Mouse (Mus musculus) cortical plate, adult 2 months (tissue): ENCODE data around the gene Col27a1. TPM values are rescaled to one million over a fixed set of nuclear protein-coding genes. Genes with fewer than 3 reads are reported as not detected.

Experiments used
- H3K27ac ChIP-seq: fragments of 200-500 bp; 2 replicates; pipeline ENCODE4 v1.5.1; 2012; ENCODE audit warnings: low read length, control low read depth, inconsistent platforms; ENCODE audit not compliant: insufficient read depth
- H3K4me1 ChIP-seq: fragments of 200-500 bp; 2 replicates; pipeline ENCODE4 v1.6.1; 2011; ENCODE audit warnings: low read length; ENCODE audit not compliant: control insufficient read depth, insufficient read depth
- H3K4me3 ChIP-seq: fragments of 200-500 bp; 2 replicates; pipeline ENCODE4 v1.5.1; 2011; ENCODE audit warnings: mild to moderate bottlenecking, low read length, control low read depth; ENCODE audit not compliant: insufficient read depth
- CTCF ChIP-seq: fragments of 200-500 bp; IDR thresholded peaks from 2 replicates; pipeline ENCODE4 v1.5.1; 2011; ENCODE audit warnings: mild to moderate bottlenecking, control low read depth, low read length; ENCODE audit not compliant: insufficient read depth; ENCODE audit errors: extremely low read depth
- POLR2A ChIP-seq: fragments of 200-500 bp; IDR thresholded peaks from 2 replicates; pipeline ENCODE4 v1.6.1; 2011; ENCODE audit warnings: mild to moderate bottlenecking, low read length, control low read depth; ENCODE audit not compliant: insufficient read depth; ENCODE audit errors: extremely low read depth
- polyA plus RNA-seq: library from polyadenylated mRNA; depleted of rRNA; stranded (reverse); fragments of >200 nt; gene quantifications from 2 replicates; pipeline ENCODE4 v1.2.3, GENCODE M21; 2012

Gene Col27a1
- polyA plus RNA-seq, 1 experiment = 3.5 TPM

- H3K4me1 ChIP-seq = no peaks in the 10 kb centered on the region
- TF ChIP-seq POLR2A = no peak
- no peak for TF ChIP-seq CTCF
- no peak overlapping the region for H3K4me3 ChIP-seq
- no peak overlapping the region for H3K27ac ChIP-seq
Observed at GRCm38 (mm10) chr4:63221096-63221958, 7.5 kb downstream of the Col27a1 start.

GRCm38 (mm10) chr4:63222246-63222645 is 8.4 kb downstream of the Col27a1 start:
- TF ChIP-seq POLR2A = no peak
- TF ChIP-seq CTCF = no peak
- Histone ChIP-seq H3K27ac (no peak overlapping the region), H3K4me1 (no peaks in the 10 kb centered on the region), H3K4me3 (no peak overlapping the region)

- Histone ChIP-seq H3K4me1 (peaks cover 4% of the 10 kb centered on the region; the same call in 1 of the 2 replicates), H3K4me3 (no peak overlapping the region), H3K27ac (no peak overlapping the region)
- no peak for TF ChIP-seq CTCF
- no peak for TF ChIP-seq POLR2A
Observed at GRCm38 (mm10) chr4:63225373-63225772, 11.6 kb downstream of the Col27a1 start.

GRCm38 (mm10) chr4:63226164-63226882 is 12.5 kb downstream of the Col27a1 start:
- Histone ChIP-seq H3K4me1 (peaks cover 6% of the 10 kb centered on the region; the same call in 1 of the 2 replicates), H3K4me3 (no peak overlapping the region), H3K27ac (no peak overlapping the region)
- TF ChIP-seq POLR2A = no peak
- TF ChIP-seq CTCF = no peak

GRCm38 (mm10) chr4:63226883-63227235 is 13.1 kb downstream of the Col27a1 start:
- Histone ChIP-seq H3K27ac (no peak overlapping the region), H3K4me1 (peaks cover 6% of the 10 kb centered on the region; the same call in 1 of the 2 replicates), H3K4me3 (no peak overlapping the region)
- no peak for TF ChIP-seq POLR2A
- TF ChIP-seq CTCF = no peak

- TF ChIP-seq POLR2A (no peak), CTCF (no peak)
- Histone ChIP-seq H3K4me3 (no peak overlapping the region), H3K4me1 (peaks cover 18% of the 10 kb centered on the region), H3K27ac (no peak overlapping the region)
Observed at GRCm38 (mm10) chr4:63228943-63229342, 15.1 kb downstream of the Col27a1 start.

- TF ChIP-seq POLR2A (no peak), CTCF (no peak)
- no peak overlapping the region for H3K27ac ChIP-seq
- H3K4me3 ChIP-seq = no peak overlapping the region
- H3K4me1 ChIP-seq = peaks cover 23% of the 10 kb centered on the region
Observed at GRCm38 (mm10) chr4:63229991-63230581, 16.3 kb downstream of the Col27a1 start.

GRCm38 (mm10) chr4:63231121-63231520 is 17.3 kb downstream of the Col27a1 start:
- Histone ChIP-seq H3K27ac (no peak overlapping the region), H3K4me1 (peaks cover 23% of the 10 kb centered on the region), H3K4me3 (no peak overlapping the region)
- TF ChIP-seq POLR2A (no peak), CTCF (no peak)

GRCm38 (mm10) chr4:63232542-63233020 is 18.8 kb downstream of the Col27a1 start:
- no peak overlapping the region for H3K27ac ChIP-seq
- H3K4me1 ChIP-seq = peaks cover 23% of the 10 kb centered on the region
- TF ChIP-seq CTCF (no peak), POLR2A (no peak)
- H3K4me3 ChIP-seq = no peak overlapping the region

- no peak for TF ChIP-seq POLR2A
- TF ChIP-seq CTCF = no peak
- Histone ChIP-seq H3K27ac (no peak overlapping the region), H3K4me1 (peaks cover 23% of the 10 kb centered on the region)
Observed at GRCm38 (mm10) chr4:63233557-63234452, 20.0 kb downstream of the Col27a1 start.

More at GRCm38 (mm10) chr4:63233557-63234452, 20.0 kb downstream of the Col27a1 start:
- no peak overlapping the region for H3K4me3 ChIP-seq
